Mouse (Mus musculus): ENCODE measurements around the gene Smyd3.

Smyd3 gene

DNA sequence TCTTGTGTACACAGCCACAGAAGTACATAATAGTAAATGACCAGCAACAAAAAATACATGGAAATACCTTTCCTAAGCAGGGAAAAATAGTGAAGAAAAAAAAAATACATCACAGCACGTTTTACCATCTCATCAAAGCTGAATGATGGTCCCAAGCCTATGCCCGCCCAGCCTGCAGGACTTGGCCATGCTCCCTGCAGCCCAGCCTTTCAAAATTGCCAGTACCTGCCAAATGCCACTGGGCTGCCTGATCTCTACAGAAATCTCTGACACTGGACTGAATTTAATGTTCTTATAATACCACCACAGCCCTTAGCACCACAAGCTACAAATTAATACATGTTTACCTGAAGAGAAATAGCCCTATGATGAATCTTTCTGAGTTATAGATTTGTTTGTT lies 133.5 kb downstream of the Smyd3 start:
- DNase-seq (ENCODE audit: low read depth, low spot score): no peak

GRCm38 (mm10) chr1:179378102-179378501 lies 139.7 kb downstream of the Smyd3 start:
- no peak for DNase-seq (ENCODE audit: low read depth, low spot score)

DNA sequence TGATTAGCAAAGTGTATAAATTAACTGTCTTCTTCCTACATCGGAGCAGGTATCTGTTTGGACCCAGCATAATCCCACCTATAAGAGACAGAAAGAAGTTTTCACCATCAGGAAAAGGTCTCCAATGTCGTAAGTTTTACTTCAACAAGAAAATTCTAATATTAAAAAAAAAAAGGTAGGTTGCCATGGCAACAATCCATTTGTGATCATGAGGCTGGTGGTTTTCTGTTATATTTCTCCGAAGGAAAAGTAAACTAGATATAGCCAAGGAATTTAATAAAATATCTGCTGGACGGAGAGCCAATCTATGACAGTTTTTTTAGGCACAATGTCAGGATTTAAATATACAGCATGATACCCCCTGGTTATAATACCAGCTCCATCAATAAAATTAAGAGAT lies 142.9 kb downstream of the Smyd3 start:
- DNase-seq (ENCODE audit: low read depth, low spot score): no peak

- no peak for DNase-seq (ENCODE audit: low read depth, low spot score)
Observed at GRCm38 (mm10) chr1:179373911-179374310, 143.9 kb downstream of the Smyd3 start.

- no peak for DNase-seq (ENCODE audit: low read depth, low spot score)
Observed at GRCm38 (mm10) chr1:179371191-179371590, 146.7 kb downstream of the Smyd3 start.

GRCm38 (mm10) chr1:179368426-179369010 lies 149.3 kb downstream of the Smyd3 start:
- DNase-seq (ENCODE audit: low read depth, low spot score): no peak

DNA sequence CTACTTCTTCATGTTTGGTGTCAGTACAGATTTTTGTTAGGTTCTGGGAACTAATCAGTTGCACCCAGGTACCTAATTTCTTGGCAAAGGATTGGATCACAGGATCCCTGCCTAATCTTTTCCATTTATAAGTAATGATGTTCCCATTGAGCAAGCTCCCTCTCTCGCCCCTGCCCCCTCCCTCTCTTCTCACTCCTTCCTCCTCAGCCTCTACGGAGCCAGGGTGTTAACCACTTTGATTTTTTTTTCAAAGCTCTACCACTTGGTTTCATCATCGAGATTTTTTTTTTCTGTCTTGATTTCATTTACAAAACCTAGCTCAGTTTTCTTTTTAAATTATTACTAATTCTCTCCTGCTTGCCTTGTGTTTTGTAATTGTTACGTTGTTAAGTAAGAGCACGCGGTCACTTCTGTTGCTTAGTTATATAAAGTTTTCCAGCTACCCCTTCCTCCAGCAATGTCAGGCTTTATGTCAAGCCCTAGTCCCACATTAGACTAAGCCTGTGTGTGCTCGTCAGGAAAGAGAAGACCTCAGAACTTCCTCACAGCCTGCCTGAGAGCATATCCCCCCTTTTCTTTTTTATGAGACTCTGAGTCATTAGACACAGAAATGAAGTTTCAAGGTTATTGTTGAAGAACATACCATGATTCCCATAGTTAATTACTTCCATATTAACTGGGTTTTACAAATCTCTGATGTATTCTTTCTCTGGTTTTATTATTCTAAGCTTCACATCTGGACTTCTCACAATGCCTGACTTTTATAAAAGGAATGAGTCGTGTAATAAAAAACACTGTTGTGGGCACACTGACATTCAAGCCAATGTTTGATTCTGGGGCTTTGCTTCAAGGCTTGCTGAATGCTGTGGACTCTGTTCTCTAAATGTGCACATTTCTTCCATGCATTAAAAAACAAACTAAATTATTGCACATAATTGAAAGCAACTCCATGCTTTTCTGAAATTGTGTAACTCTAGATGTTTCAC lies 156.1 kb downstream of the Smyd3 start:
- DNase-seq (ENCODE audit: low read depth, low spot score): no peak

GRCm38 (mm10) chr1:179357111-179357510 lies 160.7 kb downstream of the Smyd3 start:
- DNase-seq (ENCODE audit: low read depth, low spot score): no peak

DNA sequence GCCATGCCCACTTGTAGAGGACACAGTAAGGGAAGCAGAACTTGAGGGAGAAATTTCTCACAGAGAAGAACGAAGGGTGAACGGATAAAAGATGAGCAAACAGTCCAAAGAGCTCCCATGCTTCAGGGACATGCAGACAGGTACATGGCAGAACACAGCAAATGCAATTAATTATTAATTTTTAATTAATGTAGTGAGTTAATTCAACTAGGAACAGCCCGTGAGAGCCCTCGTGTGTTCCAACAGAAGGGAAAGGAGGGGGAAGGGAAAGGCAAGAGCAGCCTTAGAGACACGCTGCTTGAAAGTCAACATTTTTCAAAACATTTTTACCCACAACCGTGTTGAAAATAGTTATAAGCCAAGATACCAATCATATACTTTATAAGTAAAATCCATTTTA lies 163.6 kb downstream of the Smyd3 start:
- no peak for DNase-seq (ENCODE audit: low read depth, low spot score)

DNA sequence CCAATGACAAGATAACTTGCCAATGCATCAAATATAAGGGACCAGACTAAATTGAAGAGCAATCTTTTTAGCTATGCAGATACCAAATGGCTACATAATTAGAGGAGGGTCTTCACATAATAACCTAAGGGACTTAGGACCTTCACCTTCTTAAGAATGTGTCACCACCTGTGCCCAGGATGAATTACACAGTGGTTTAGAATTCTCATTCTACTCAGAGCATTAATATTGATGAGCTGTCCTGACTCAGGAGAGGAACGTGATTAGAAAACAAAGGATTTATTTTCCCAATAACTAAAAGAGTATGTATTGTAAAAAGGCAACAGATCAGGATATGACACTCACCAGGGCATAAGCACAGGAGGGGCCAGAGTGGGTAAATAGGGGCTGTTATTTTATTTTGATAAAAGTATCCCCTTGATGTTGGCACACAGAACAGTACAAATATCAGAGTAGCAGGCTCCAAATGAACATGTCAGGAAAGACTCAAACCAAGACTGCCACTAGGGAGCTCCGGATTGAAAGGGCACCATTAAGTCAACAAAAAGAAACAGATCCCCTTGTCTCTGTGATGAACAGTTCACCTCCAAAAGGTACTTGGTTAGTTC lies 172.4 kb downstream of the Smyd3 start:
- DNase-seq (ENCODE audit: low read depth, low spot score): no peak

GRCm38 (mm10) chr1:179343426-179343825 lies 174.4 kb downstream of the Smyd3 start:
- no peak for DNase-seq (ENCODE audit: low read depth, low spot score)

DNA sequence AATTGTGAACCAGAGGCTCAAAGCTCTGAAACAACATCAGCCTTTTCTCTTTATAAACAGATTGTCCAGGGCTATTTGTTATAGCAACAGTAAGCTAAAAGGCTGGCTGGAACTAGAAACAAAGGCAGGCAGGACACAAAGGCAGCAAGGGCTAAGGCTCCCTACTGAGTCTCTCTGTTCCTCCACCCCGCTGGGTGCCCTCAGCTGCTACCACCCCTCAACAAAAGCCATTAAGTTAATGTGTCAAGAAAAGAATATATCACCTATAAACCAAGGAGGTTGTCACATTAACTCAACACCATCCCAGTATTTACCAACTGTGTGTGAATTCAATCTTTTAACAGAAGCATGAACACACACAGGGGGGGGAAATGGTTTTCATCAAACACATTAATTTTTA lies 176.3 kb downstream of the Smyd3 start:
- DNase-seq (ENCODE audit: low read depth, low spot score): no peak

DNA sequence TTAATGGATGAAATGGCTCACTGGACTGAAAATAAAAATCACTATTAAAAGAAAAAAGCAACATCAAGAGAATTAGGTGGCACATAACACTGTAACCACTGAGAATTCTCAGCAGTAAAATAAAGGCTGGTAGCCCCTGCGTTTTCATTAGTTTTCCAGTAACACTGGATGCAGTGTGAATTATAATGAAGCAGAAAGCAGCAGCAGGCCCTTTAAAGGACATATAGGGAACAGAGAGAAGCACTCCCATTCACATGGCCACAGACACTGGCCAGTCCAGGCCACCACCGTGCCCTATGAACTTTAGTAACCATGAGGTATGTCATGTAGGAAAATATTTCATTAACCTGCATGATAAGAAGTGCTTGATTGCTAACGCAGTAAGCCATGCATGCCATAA lies 178.8 kb downstream of the Smyd3 start:
- no peak for DNase-seq (ENCODE audit: low read depth, low spot score)

GRCm38 (mm10) chr1:179337529-179337928 lies 180.3 kb downstream of the Smyd3 start:
- DNase-seq (ENCODE audit: low read depth, low spot score): no peak

DNA sequence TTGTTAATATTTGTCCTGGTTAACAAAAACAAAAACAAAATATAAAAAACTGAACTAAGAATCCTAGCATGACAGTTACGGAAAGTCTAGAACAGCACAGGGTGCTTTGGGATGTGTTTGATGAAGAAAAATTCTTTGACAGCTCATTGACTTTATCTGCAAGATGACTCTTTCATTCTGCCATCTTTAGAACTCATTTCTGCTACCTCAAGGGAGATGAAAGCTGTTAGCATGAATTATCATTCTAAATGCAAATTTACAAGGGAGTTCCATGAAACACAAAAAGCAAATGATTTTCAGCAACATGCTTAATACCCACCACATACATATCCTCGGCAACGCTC lies 190.9 kb downstream of the Smyd3 start:
- DNase-seq (ENCODE audit: low read depth, low spot score): no peak

DNA sequence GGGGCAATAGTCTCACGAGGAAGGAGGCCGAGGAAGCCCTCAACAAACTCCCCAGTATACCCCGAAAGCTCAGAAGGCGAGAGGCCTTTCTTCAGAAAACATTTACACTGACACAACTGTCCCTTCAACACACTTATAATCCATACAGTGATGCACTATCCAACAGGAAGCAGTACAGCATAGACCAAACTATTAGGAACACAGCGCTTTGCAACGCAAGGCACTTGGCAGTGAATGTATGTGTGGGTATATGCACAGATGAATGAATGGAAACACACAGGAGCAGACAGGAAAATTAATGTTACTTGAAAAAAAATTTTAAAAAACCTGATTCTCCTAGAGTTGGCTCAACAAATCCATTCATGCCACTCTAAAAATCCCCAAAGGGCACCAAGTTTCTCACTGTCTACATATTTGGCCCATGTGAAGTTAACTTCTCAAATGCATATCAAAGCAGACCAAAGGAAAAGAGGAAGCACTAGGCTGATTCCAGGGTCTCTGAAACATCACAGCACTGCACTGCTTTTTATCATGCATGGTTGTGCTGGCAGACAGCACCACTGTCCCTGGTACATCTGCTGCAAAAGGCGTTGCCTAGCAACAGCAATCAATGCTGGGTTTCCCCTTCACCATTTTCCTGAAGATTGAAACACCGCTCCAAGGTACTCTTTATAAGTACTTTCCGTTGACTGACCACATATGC lies 191.4 kb downstream of the Smyd3 start:
- DNase-seq (ENCODE audit: low read depth, low spot score): no peak

GRCm38 (mm10) chr1:179324271-179324670 lies 193.6 kb downstream of the Smyd3 start:
- no peak for DNase-seq (ENCODE audit: low read depth, low spot score)

DNA sequence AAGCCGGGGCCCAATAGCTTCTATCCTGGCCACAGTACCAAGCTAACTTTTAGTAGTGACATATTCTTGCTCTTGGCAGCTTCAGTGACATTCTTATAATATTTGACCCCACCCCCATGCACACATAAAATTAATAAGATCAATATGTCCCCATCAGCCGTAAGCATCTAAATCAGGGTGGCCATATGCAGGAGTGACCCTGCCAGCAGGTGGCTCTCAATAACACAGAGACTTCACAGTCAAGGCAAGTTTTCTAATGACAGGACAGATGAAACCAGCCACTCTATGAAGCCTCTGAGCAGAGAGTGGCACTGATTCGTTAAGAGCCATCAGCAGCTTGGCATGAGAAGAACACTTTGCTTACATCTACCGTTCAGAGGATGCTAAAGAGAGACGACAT lies 204.2 kb downstream of the Smyd3 start:
- no peak for DNase-seq (ENCODE audit: low read depth, low spot score)

GRCm38 (mm10) chr1:179309487-179309886 lies 208.4 kb downstream of the Smyd3 start:
- DNase-seq (ENCODE audit: low read depth, low spot score): no peak

DNA sequence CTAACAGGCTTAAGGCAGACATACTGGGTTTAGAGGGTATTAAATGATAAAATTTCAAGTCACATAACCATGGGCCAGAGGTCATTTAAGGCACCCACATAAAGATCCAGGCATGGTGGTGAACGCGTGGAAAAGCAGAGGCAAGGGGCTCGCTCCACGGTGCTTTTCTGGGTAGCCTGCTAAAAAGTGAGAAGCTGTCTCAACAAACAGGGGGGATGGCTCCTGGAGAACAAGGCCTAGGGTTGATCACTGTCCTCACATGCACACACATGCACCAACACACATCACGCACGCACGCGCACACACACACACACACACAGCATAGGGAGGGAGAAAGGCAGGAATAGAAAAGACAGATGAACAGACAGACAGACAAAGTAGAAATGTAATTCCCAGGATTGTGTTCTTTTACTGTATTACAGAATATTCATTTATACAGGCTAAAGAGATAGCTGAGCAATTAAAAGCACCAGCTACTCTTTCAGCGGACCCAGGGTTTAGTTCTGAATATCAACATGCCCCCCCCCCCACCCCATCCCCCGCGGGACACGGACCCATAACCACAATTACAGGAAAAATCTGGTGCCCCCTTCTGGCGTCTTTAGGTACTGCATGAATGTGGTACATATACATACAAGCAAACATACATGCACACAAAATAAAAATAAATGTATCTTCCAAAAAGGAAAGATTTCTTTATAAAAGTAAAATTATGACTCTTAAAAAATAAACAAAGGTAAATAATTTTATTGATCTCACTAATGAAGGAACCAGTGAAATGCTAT lies 215.2 kb downstream of the Smyd3 start:
- DNase-seq (ENCODE audit: low read depth, low spot score): no peak

GRCm38 (mm10) chr1:179295626-179296025 lies 222.2 kb downstream of the Smyd3 start:
- DNase-seq (ENCODE audit: low read depth, low spot score): no peak

Data from CD4-positive helper T cell, adult 2 months (primary cell).